Mouse (Mus musculus) hindbrain, postnatal 0 days (tissue): ENCODE data around the gene Ocrl. TPM values are rescaled to one million over a fixed set of nuclear protein-coding genes. Genes with fewer than 3 reads are reported as not detected.
A peak's percentile ranks its signal among the peaks of the same experiment; 100 is the strongest.

ENCODE experiments used
- ATAC-seq: fragments of 200-750 bp; cut with Nextera tagmentation; 2 replicates; pipeline ENCODE4 v1.8.0; 2017; ENCODE audit warnings: mild to moderate bottlenecking, moderate TSS enrichment, moderate library complexity
- DNase-seq: peaks from one replicate; pipeline ENCODE4 v3.0.0-alpha.2; 2015; ENCODE audit warnings: low spot score
- H3K27ac ChIP-seq: fragments of 300-500 bp; sonication (generic); 2 replicates; pipeline ENCODE4 v1.5.1; 2014; ENCODE audit warnings: mild to moderate bottlenecking
- H3K27me3 ChIP-seq: fragments of 300-500 bp; sonication (generic); 2 replicates; pipeline ENCODE4 v1.6.1; 2014; ENCODE audit warnings: low read length, mixed read lengths; ENCODE audit not compliant: insufficient read depth
- H3K36me3 ChIP-seq: fragments of 300-500 bp; sonication (generic); 2 replicates; pipeline ENCODE4 v1.6.1; 2014; ENCODE audit warnings: low read length, mixed read lengths; ENCODE audit not compliant: insufficient read depth
- H3K4me1 ChIP-seq: fragments of 300-500 bp; sonication (generic); 2 replicates; pipeline ENCODE4 v1.6.1; 2014; ENCODE audit warnings: antibody characterized with exemption, low read length, mixed read lengths; ENCODE audit not compliant: insufficient read depth
- H3K4me2 ChIP-seq: fragments of 300-500 bp; sonication (generic); 2 replicates; pipeline ENCODE4 v1.6.1; 2014; ENCODE audit warnings: low read depth, mild to moderate bottlenecking, low read length, moderate library complexity, mixed read lengths
- H3K4me3 ChIP-seq: fragments of 300-500 bp; sonication (generic); 2 replicates; pipeline ENCODE4 v1.5.1; 2014; ENCODE audit warnings: low read length
- H3K9ac ChIP-seq: fragments of 300-500 bp; sonication (generic); replicated peaks from 2 replicates; pipeline ENCODE4 v1.6.1; 2014; ENCODE audit warnings: mild to moderate bottlenecking, low read length, moderate library complexity, mixed read lengths
- H3K9me3 ChIP-seq: fragments of 300-500 bp; sonication (generic); 2 replicates; pipeline ENCODE4 v1.6.1; 2016; ENCODE audit warnings: low read length, mixed read lengths
- CTCF ChIP-seq: IDR thresholded peaks from 2 replicates; pipeline ENCODE4 v1.5.1; 2016; ENCODE audit warnings: antibody characterized with exemption, control low read depth, low read depth
- WGBS: fragments of 180-500 bp; shearing (Covaris S2); extraction: QIAGEN DNeasy Blood & Tissue Kit; methylation state at CpG from one replicate; pipeline ENCODE4 v1.1.7; 2014; 5-methylcytosine and 5-hydroxymethylcytosine counted together
- polyA plus RNA-seq: library from polyadenylated mRNA; unstranded; fragments of >200 nt; fragmentation: Nextera tagmentation; extraction: Ambion mirVana; gene quantifications from 2 replicates; pipeline ENCODE4 v1.2.1, GENCODE M21; 2015
- total RNA-seq: library from RNA; depleted of rRNA; stranded (reverse); fragments of >200 nt; gene quantifications from 2 replicates; pipeline ENCODE4 v1.2.3, GENCODE M21; 2014; rRNA removed

Ocrl gene
- total RNA-seq (33.9 and 38.9 TPM in 2 replicates), polyA plus RNA-seq (23.8 and 25.2 TPM in 2 replicates)

- 26% methylated on average over 35 of the region's 35 CpGs for WGBS
- DNase-seq: peak; percentile 74
- TF ChIP-seq CTCF: peak; percentile 72
- peak within 1 kb of the TSS; percentile 52 for H3K4me3 ChIP-seq
- no peaks in the 10 kb centered on the region for H3K36me3 ChIP-seq
- H3K9me3 ChIP-seq: no peaks in the 10 kb centered on the region
- peak; percentile 95 for ATAC-seq
- no peaks in the 10 kb centered on the region for H3K27me3 ChIP-seq
- peak within 1 kb of the TSS; percentile 70 for H3K9ac ChIP-seq
- peak within 1 kb of the TSS; percentile 60 for H3K4me2 ChIP-seq
- no peaks in the 10 kb centered on the region for H3K4me1 ChIP-seq
- peak within 1 kb of the TSS; percentile 75 for H3K27ac ChIP-seq
Measured at GRCm38 (mm10) chrX:47912306-47912792, at the start of gene Ocrl. Gene Ocrl, plus strand, starts transcription at chrX:47912387.

- Histone ChIP-seq H3K4me3 (no peak overlapping the region), H3K9me3 (no peaks in the 10 kb centered on the region), H3K9ac (no peak overlapping the region), H3K4me1 (no peaks in the 10 kb centered on the region), H3K27me3 (no peaks in the 10 kb centered on the region), H3K4me2 (no peak overlapping the region), H3K27ac (no peak overlapping the region), H3K36me3 (no peaks in the 10 kb centered on the region)
- no peak for ATAC-seq
- peak; percentile 11 for DNase-seq
- TF ChIP-seq CTCF: no peak
- WGBS: 44% methylated on average over 2 of the region's 2 CpGs
Measured at GRCm38 (mm10) chrX:47880052-47880451, 32.1 kb upstream of the Ocrl start.

- no peak for TF ChIP-seq CTCF
- Histone ChIP-seq H3K9me3 (no peaks in the 10 kb centered on the region), H3K9ac (no peak overlapping the region), H3K4me1 (no peaks in the 10 kb centered on the region), H3K36me3 (no peaks in the 10 kb centered on the region), H3K27ac (no peak overlapping the region), H3K27me3 (no peaks in the 10 kb centered on the region), H3K4me2 (no peak overlapping the region), H3K4me3 (no peak overlapping the region)
- WGBS: 78% methylated on average over 6 of the region's 6 CpGs
- DNase-seq (no peak), ATAC-seq (no peak)
Measured at GRCm38 (mm10) chrX:47882813-47883212, 29.4 kb upstream of the Ocrl start.

GRCm38 (mm10) chrX:47887401-47887800 lies 24.8 kb upstream of the Ocrl start:
- no peak for ATAC-seq
- Histone ChIP-seq H3K27me3 (no peaks in the 10 kb centered on the region), H3K4me3 (no peak overlapping the region), H3K4me2 (no peak overlapping the region), H3K4me1 (no peaks in the 10 kb centered on the region), H3K9ac (no peak overlapping the region), H3K27ac (no peak overlapping the region), H3K9me3 (no peaks in the 10 kb centered on the region), H3K36me3 (no peaks in the 10 kb centered on the region)
- no peak for DNase-seq
- WGBS: 73% methylated on average over 2 of the region's 2 CpGs
- no peak for TF ChIP-seq CTCF

- Histone ChIP-seq H3K27ac (peak overlapping the region; percentile 85; the same call in 1 of the 2 replicates), H3K4me1 (no peaks in the 10 kb centered on the region), H3K9me3 (no peaks in the 10 kb centered on the region), H3K9ac (peak overlapping the region; percentile 66), H3K27me3 (no peaks in the 10 kb centered on the region), H3K4me2 (peak overlapping the region; percentile 56), H3K4me3 (peak overlapping the region; percentile 61), H3K36me3 (no peaks in the 10 kb centered on the region)
- 23% methylated on average over 12 of the region's 12 CpGs for WGBS
- TF ChIP-seq CTCF: no peak
- ATAC-seq: peak; percentile 44; the same call in 1 of the 2 replicates
- DNase-seq: peak; percentile 46
Measured at GRCm38 (mm10) chrX:47891243-47891906, 20.8 kb upstream of the Ocrl start.

- Histone ChIP-seq H3K9ac (peak overlapping the region; percentile 66), H3K27me3 (no peaks in the 10 kb centered on the region), H3K4me1 (no peaks in the 10 kb centered on the region), H3K27ac (peak overlapping the region; percentile 85), H3K4me2 (peak overlapping the region; percentile 56), H3K9me3 (no peaks in the 10 kb centered on the region), H3K36me3 (no peaks in the 10 kb centered on the region), H3K4me3 (peak overlapping the region; percentile 61)
- DNase-seq (peak; percentile 49), ATAC-seq (peak; percentile 82)
- TF ChIP-seq CTCF: no peak
- WGBS: 27% methylated on average over 26 of the region's 36 CpGs
Measured at GRCm38 (mm10) chrX:47891907-47892430, 20.2 kb upstream of the Ocrl start.
